Mouse (Mus musculus): ENCODE measurements around the gene Gcg. TPM values are rescaled to one million over a fixed set of nuclear protein-coding genes. Genes with fewer than 3 reads are reported as not detected.

The Gcg gene
- polyA plus RNA-seq (2014; fragmentation: Nextera tagmentation; extraction: Ambion mirVana) = 0.58 and 22.4 TPM in 2 replicates

DNA sequence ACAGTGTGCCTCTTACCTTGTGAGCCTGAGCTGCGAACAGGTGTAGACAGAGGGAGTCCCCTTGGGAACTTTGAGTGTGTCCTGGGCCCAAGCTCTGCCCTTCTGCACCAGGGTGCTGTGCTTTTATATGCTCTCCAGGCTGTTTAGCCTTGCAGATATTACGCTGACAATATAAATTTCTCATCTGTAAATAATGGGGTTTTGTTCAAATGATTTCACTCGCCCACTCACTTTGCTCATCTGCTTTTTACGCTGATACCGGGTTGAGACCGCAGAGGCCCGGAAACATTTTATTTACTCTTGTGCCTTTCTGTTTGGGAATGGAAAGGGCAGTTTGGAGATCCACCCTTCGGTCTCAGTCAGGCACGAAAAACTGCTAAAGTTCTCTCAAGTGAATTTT, at the start of gene Gcg:
TSS of gene Gcg (minus strand) at position 101 of the 400 bp plus-strand sequence.
- Histone ChIP-seq H3K4me2 (ENCODE audit: low read length) (no peak within 1 kb of the TSS), H3K36me3 (ENCODE audit: control insufficient read depth, insufficient read depth, low read length) (no peaks in the 10 kb centered on the region), H3K9ac (ENCODE audit: low read length) (no peak within 1 kb of the TSS), H3K27ac (ENCODE audit: low read depth) (no peak within 1 kb of the TSS), H3K9me3 (ENCODE audit: control insufficient read depth, low read length) (no peaks in the 10 kb centered on the region), H3K4me3 (ENCODE audit: low read depth, low read length) (no peak within 1 kb of the TSS), H3K27me3 (replicated peaks; ENCODE audit: control insufficient read depth, insufficient read depth, low read length) (no peaks in the 10 kb centered on the region), H3K4me1 (replicated peaks; ENCODE audit: control insufficient read depth, insufficient read depth, low read length) (no peaks in the 10 kb centered on the region)
- 74% methylated on average over 9 of the region's 9 CpGs for WGBS
- DNase-seq (ENCODE audit: low spot score) (no peak), ATAC-seq (replicated peaks; ENCODE audit: low FRiP score, low TSS enrichment, low read depth) (no peak)

- DNase-seq (ENCODE audit: low spot score) = no peak
- Histone ChIP-seq H3K9ac (ENCODE audit: low read length) (no peak overlapping the region), H3K36me3 (ENCODE audit: control insufficient read depth, insufficient read depth, low read length) (no peaks in the 10 kb centered on the region), H3K27ac (ENCODE audit: low read depth) (no peak overlapping the region), H3K4me3 (ENCODE audit: low read depth, low read length) (no peak overlapping the region), H3K4me2 (ENCODE audit: low read length) (no peak overlapping the region), H3K9me3 (ENCODE audit: control insufficient read depth, low read length) (no peaks in the 10 kb centered on the region), H3K27me3 (replicated peaks; ENCODE audit: control insufficient read depth, insufficient read depth, low read length) (no peaks in the 10 kb centered on the region), H3K4me1 (replicated peaks; ENCODE audit: control insufficient read depth, insufficient read depth, low read length) (no peaks in the 10 kb centered on the region)
- ATAC-seq (replicated peaks; ENCODE audit: low FRiP score, low TSS enrichment, low read depth) = no peak
- WGBS = 22% methylated on average over 1 of the region's 1 CpGs
These were observed 47.6 kb upstream of the Gcg start for GRCm38 (mm10) chr2:62531065-62531464.

GRCm38 (mm10) chr2:62526399-62526798, 42.9 kb upstream of the Gcg start:
- no peak for DNase-seq (ENCODE audit: low spot score)
- no peaks in the 10 kb centered on the region for H3K9me3 ChIP-seq (ENCODE audit: control insufficient read depth, low read length)

GRCm38 (mm10) chr2:62517790-62518189, 34.3 kb upstream of the Gcg start:
- Histone ChIP-seq H3K4me1 (replicated peaks; ENCODE audit: control insufficient read depth, insufficient read depth, low read length) (no peaks in the 10 kb centered on the region), H3K4me3 (ENCODE audit: low read depth, low read length) (no peak overlapping the region), H3K4me2 (ENCODE audit: low read length) (no peak overlapping the region), H3K36me3 (ENCODE audit: control insufficient read depth, insufficient read depth, low read length) (no peaks in the 10 kb centered on the region), H3K9ac (ENCODE audit: low read length) (no peak overlapping the region), H3K9me3 (ENCODE audit: control insufficient read depth, low read length) (no peaks in the 10 kb centered on the region), H3K27me3 (replicated peaks; ENCODE audit: control insufficient read depth, insufficient read depth, low read length) (no peaks in the 10 kb centered on the region), H3K27ac (ENCODE audit: low read depth) (no peak overlapping the region)
- DNase-seq (ENCODE audit: low spot score) (no peak), ATAC-seq (replicated peaks; ENCODE audit: low FRiP score, low TSS enrichment, low read depth) (no peak)
- WGBS = 73% methylated on average over 2 of the region's 2 CpGs

More at GRCm38 (mm10) chr2:62526399-62526798, 42.9 kb upstream of the Gcg start:
- Histone ChIP-seq H3K4me2 (ENCODE audit: low read length) (no peak overlapping the region), H3K4me3 (ENCODE audit: low read depth, low read length) (no peak overlapping the region), H3K27me3 (replicated peaks; ENCODE audit: control insufficient read depth, insufficient read depth, low read length) (no peaks in the 10 kb centered on the region), H3K36me3 (ENCODE audit: control insufficient read depth, insufficient read depth, low read length) (no peaks in the 10 kb centered on the region), H3K9ac (ENCODE audit: low read length) (no peak overlapping the region), H3K27ac (ENCODE audit: low read depth) (no peak overlapping the region), H3K4me1 (replicated peaks; ENCODE audit: control insufficient read depth, insufficient read depth, low read length) (no peaks in the 10 kb centered on the region)
- ATAC-seq (replicated peaks; ENCODE audit: low FRiP score, low TSS enrichment, low read depth) = no peak
- 90% methylated on average over 9 of the region's 9 CpGs for WGBS

GRCm38 (mm10) chr2:62514477-62514876, 31.0 kb upstream of the Gcg start:
- Histone ChIP-seq H3K9me3 (ENCODE audit: control insufficient read depth, low read length) (no peaks in the 10 kb centered on the region), H3K9ac (ENCODE audit: low read length) (no peak overlapping the region), H3K4me2 (ENCODE audit: low read length) (no peak overlapping the region), H3K4me1 (replicated peaks; ENCODE audit: control insufficient read depth, insufficient read depth, low read length) (no peaks in the 10 kb centered on the region), H3K4me3 (ENCODE audit: low read depth, low read length) (no peak overlapping the region), H3K27ac (ENCODE audit: low read depth) (no peak overlapping the region), H3K36me3 (ENCODE audit: control insufficient read depth, insufficient read depth, low read length) (no peaks in the 10 kb centered on the region), H3K27me3 (replicated peaks; ENCODE audit: control insufficient read depth, insufficient read depth, low read length) (no peaks in the 10 kb centered on the region)
- WGBS = 84% methylated on average over 6 of the region's 6 CpGs
- DNase-seq (ENCODE audit: low spot score) = no peak
- ATAC-seq (replicated peaks; ENCODE audit: low FRiP score, low TSS enrichment, low read depth) = no peak

DNA sequence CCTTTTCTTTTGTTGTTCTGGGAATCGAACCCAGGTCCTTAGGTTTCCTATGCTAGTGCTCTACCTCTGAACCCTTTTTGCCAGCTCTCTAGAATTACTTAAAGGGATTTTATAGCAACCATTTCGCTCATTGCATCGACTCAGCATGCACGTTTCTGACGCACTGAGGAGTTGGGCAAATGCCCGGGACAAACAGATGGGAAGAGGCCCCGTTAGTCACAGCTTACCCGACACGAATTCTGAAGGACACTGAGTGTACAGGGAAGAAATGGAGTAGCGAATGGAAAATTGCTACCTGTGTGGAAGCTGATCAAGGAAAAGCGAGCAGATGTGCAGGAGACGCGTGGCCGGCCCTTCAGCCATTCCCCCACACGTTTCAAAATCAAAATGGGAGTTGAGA, 30.0 kb upstream of the Gcg start:
- Histone ChIP-seq H3K9ac (ENCODE audit: low read length) (no peak overlapping the region), H3K4me2 (ENCODE audit: low read length) (no peak overlapping the region), H3K27me3 (replicated peaks; ENCODE audit: control insufficient read depth, insufficient read depth, low read length) (no peaks in the 10 kb centered on the region), H3K36me3 (ENCODE audit: control insufficient read depth, insufficient read depth, low read length) (no peaks in the 10 kb centered on the region), H3K4me3 (ENCODE audit: low read depth, low read length) (no peak overlapping the region), H3K4me1 (replicated peaks; ENCODE audit: control insufficient read depth, insufficient read depth, low read length) (no peaks in the 10 kb centered on the region), H3K27ac (ENCODE audit: low read depth) (no peak overlapping the region), H3K9me3 (ENCODE audit: control insufficient read depth, low read length) (no peaks in the 10 kb centered on the region)
- WGBS = 86% methylated on average over 15 of the region's 15 CpGs
- ATAC-seq (replicated peaks; ENCODE audit: low FRiP score, low TSS enrichment, low read depth) = no peak
- no peak for DNase-seq (ENCODE audit: low spot score)

- H3K4me2 ChIP-seq (ENCODE audit: low read length) = no peak overlapping the region
- H3K4me1 ChIP-seq (replicated peaks; ENCODE audit: control insufficient read depth, insufficient read depth, low read length) = no peaks in the 10 kb centered on the region
- no peak overlapping the region for H3K4me3 ChIP-seq (ENCODE audit: low read depth, low read length)
- ATAC-seq (replicated peaks; ENCODE audit: low FRiP score, low TSS enrichment, low read depth) = no peak
- no peak for DNase-seq (ENCODE audit: low spot score)
- WGBS = 73% methylated on average over 5 of the region's 5 CpGs
- no peak overlapping the region for H3K9ac ChIP-seq (ENCODE audit: low read length)
- H3K9me3 ChIP-seq (ENCODE audit: control insufficient read depth, low read length) = no peaks in the 10 kb centered on the region
- no peak overlapping the region for H3K27ac ChIP-seq (ENCODE audit: low read depth)
- H3K27me3 ChIP-seq (replicated peaks; ENCODE audit: control insufficient read depth, insufficient read depth, low read length) = no peaks in the 10 kb centered on the region
- H3K36me3 ChIP-seq (ENCODE audit: control insufficient read depth, insufficient read depth, low read length) = no peaks in the 10 kb centered on the region
These were observed 23.7 kb upstream of the Gcg start for GRCm38 (mm10) chr2:62507130-62507529.

GRCm38 (mm10) chr2:62506441-62506840, 23.0 kb upstream of the Gcg start:
- H3K4me2 ChIP-seq (ENCODE audit: low read length) = no peak overlapping the region
- no peaks in the 10 kb centered on the region for H3K4me1 ChIP-seq (replicated peaks; ENCODE audit: control insufficient read depth, insufficient read depth, low read length)
- no peak for DNase-seq (ENCODE audit: low spot score)
- 64% methylated on average over 2 of the region's 2 CpGs for WGBS
- no peak overlapping the region for H3K4me3 ChIP-seq (ENCODE audit: low read depth, low read length)
- no peak for ATAC-seq (replicated peaks; ENCODE audit: low FRiP score, low TSS enrichment, low read depth)
- no peak overlapping the region for H3K27ac ChIP-seq (ENCODE audit: low read depth)
- H3K9ac ChIP-seq (ENCODE audit: low read length) = no peak overlapping the region
- no peaks in the 10 kb centered on the region for H3K9me3 ChIP-seq (ENCODE audit: control insufficient read depth, low read length)
- no peaks in the 10 kb centered on the region for H3K36me3 ChIP-seq (ENCODE audit: control insufficient read depth, insufficient read depth, low read length)
- no peaks in the 10 kb centered on the region for H3K27me3 ChIP-seq (replicated peaks; ENCODE audit: control insufficient read depth, insufficient read depth, low read length)

- Histone ChIP-seq H3K9ac (ENCODE audit: low read length) (no peak overlapping the region), H3K4me2 (ENCODE audit: low read length) (no peak overlapping the region), H3K4me1 (replicated peaks; ENCODE audit: control insufficient read depth, insufficient read depth, low read length) (no peaks in the 10 kb centered on the region), H3K4me3 (ENCODE audit: low read depth, low read length) (no peak overlapping the region), H3K9me3 (ENCODE audit: control insufficient read depth, low read length) (no peaks in the 10 kb centered on the region), H3K27me3 (replicated peaks; ENCODE audit: control insufficient read depth, insufficient read depth, low read length) (no peaks in the 10 kb centered on the region), H3K27ac (ENCODE audit: low read depth) (no peak overlapping the region), H3K36me3 (ENCODE audit: control insufficient read depth, insufficient read depth, low read length) (no peaks in the 10 kb centered on the region)
- DNase-seq (ENCODE audit: low spot score) (no peak), ATAC-seq (replicated peaks; ENCODE audit: low FRiP score, low TSS enrichment, low read depth) (no peak)
- WGBS = 85% methylated on average over 4 of the region's 4 CpGs
These were observed 20.9 kb upstream of the Gcg start for GRCm38 (mm10) chr2:62504269-62504796.
